Mouse (Mus musculus) liver, postnatal 0 days (tissue): Measurements from ENCODE around the gene Gm48551. TPM values are rescaled to one million over a fixed set of nuclear protein-coding genes. Genes with fewer than 3 reads are reported as not detected.
A peak's percentile ranks its signal among the peaks of the same experiment; 100 is the strongest.

Source experiments
- ATAC-seq: fragments of 200-750 bp; cut with Nextera tagmentation; 2 replicates; pipeline ENCODE4 v1.8.0; 2017; ENCODE audit warnings: mild to moderate bottlenecking, moderate library complexity
- DNase-seq: peaks from one replicate; pipeline ENCODE4 v3.0.0-alpha.2; 2016
- H3K27ac ChIP-seq: fragments of 300-500 bp; sonication (generic); 2 replicates; pipeline ENCODE4 v1.5.1; 2014; ENCODE audit warnings: antibody characterized with exemption, moderate library complexity, mild to moderate bottlenecking, low read depth
- H3K27me3 ChIP-seq: fragments of 300-500 bp; sonication (generic); 2 replicates; pipeline ENCODE4 v1.6.1; 2014; ENCODE audit warnings: low read length, control low read depth, mixed read lengths; ENCODE audit not compliant: insufficient read depth
- H3K36me3 ChIP-seq: fragments of 300-500 bp; sonication (generic); replicated peaks from 2 replicates; pipeline ENCODE4 v1.6.1; 2014; ENCODE audit warnings: mild to moderate bottlenecking, control low read depth, low read length, moderate library complexity, mixed read lengths; ENCODE audit not compliant: insufficient read depth
- H3K4me1 ChIP-seq: fragments of 300-500 bp; sonication (generic); 2 replicates; pipeline ENCODE4 v1.6.1; 2014; ENCODE audit warnings: antibody characterized with exemption, mild to moderate bottlenecking, control low read depth; ENCODE audit not compliant: insufficient read depth
- H3K4me2 ChIP-seq: fragments of 300-500 bp; sonication (generic); 2 replicates; pipeline ENCODE4 v1.6.1; 2014; ENCODE audit warnings: low read depth, mild to moderate bottlenecking, low read length, moderate library complexity, mixed read lengths
- H3K4me3 ChIP-seq: fragments of 300-500 bp; sonication (generic); 2 replicates; pipeline ENCODE4 v1.5.1; 2014; ENCODE audit warnings: low read depth, low read length
- H3K9ac ChIP-seq: fragments of 300-500 bp; sonication (generic); replicated peaks from 2 replicates; pipeline ENCODE4 v1.6.1; 2014; ENCODE audit warnings: mild to moderate bottlenecking, moderate library complexity
- H3K9me3 ChIP-seq: fragments of 300-500 bp; sonication (generic); 2 replicates; pipeline ENCODE4 v1.6.1; 2016; ENCODE audit warnings: mild to moderate bottlenecking, control low read depth, low read length, mixed read lengths
- CTCF ChIP-seq: sonication (generic); IDR thresholded peaks from 2 replicates; pipeline ENCODE4 v1.5.1; 2016; ENCODE audit warnings: antibody characterized with exemption, low read depth
- EP300 ChIP-seq: IDR thresholded peaks from 2 replicates; pipeline ENCODE4 v1.6.1; 2016; ENCODE audit warnings: antibody characterized with exemption, low read depth, mild to moderate bottlenecking
- WGBS: fragments of 180-500 bp; shearing (Covaris S2); extraction: QIAGEN DNeasy Blood & Tissue Kit; methylation state at CpG from one replicate; pipeline ENCODE4 v1.1.7; 2014; ENCODE audit not compliant: insufficient replicate concordance; 5-methylcytosine and 5-hydroxymethylcytosine counted together
- polyA plus RNA-seq: library from polyadenylated mRNA; unstranded; fragments of >200 nt; fragmentation: Nextera tagmentation; extraction: Ambion mirVana; gene quantifications from 2 replicates; pipeline ENCODE4 v1.2.1, GENCODE M21; 2015

Gm48551 gene
- polyA plus RNA-seq, 1 experiment from 2014 or later, result 0.70 TPM

GRCm38 (mm10) chr10:81408871-81409291 lies 24.6 kb downstream of the Gm48551 start:
- Histone ChIP-seq H3K9ac (no peak overlapping the region), H3K4me2 (peak overlapping the region; percentile 45; the same call in 1 of the 2 replicates), H3K27me3 (peaks cover 4% of the 10 kb centered on the region; the same call in 1 of the 2 replicates), H3K36me3 (peaks cover 13% of the 10 kb centered on the region; the same call in 1 of the 2 replicates), H3K4me3 (no peak overlapping the region), H3K27ac (peak overlapping the region; percentile 64), H3K9me3 (no peaks in the 10 kb centered on the region), H3K4me1 (peaks cover 67% of the 10 kb centered on the region)
- ATAC-seq (peak; percentile 76), DNase-seq (peak; percentile 92)
- TF ChIP-seq CTCF (peak; percentile 98), EP300 (peak; percentile 20; the same call in 1 of the 2 replicates)
- WGBS, result 8% methylated on average over 9 of the region's 9 CpGs

DNA sequence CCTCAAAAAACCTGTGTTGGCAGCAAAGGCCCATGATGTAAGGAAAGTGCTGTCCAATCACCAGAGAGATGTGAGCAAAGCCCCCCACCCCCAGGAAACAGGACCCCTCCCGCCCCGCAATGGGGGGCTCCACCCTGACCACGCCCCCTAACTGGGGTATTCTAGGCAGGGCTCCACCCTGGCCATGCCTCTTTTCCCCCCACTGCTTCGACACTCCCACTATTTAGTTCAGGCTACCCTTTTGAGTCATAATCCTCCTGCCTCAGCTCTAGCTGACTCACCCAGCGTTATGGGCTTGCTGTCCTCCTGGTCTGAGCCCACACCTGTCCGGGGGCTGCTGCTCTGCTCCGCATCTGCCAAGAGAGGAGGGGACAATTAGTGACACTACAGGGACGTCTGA lies 25.1 kb downstream of the Gm48551 start:
- Histone ChIP-seq H3K4me2 (no peak overlapping the region), H3K9ac (0 out of 2 replicates have a peak overlapping the region, but pooled peaks have one; percentile 1), H3K36me3 (peaks cover 10% of the 10 kb centered on the region; the same call in 1 of the 2 replicates), H3K4me1 (peaks cover 68% of the 10 kb centered on the region), H3K27me3 (peaks cover 4% of the 10 kb centered on the region; the same call in 1 of the 2 replicates), H3K9me3 (no peaks in the 10 kb centered on the region), H3K4me3 (no peak overlapping the region), H3K27ac (peak overlapping the region; percentile 64)
- 18% methylated on average over 8 of the region's 8 CpGs for WGBS
- DNase-seq (no peak), ATAC-seq (no peak)
- TF ChIP-seq CTCF (no peak), EP300 (no peak)

DNA sequence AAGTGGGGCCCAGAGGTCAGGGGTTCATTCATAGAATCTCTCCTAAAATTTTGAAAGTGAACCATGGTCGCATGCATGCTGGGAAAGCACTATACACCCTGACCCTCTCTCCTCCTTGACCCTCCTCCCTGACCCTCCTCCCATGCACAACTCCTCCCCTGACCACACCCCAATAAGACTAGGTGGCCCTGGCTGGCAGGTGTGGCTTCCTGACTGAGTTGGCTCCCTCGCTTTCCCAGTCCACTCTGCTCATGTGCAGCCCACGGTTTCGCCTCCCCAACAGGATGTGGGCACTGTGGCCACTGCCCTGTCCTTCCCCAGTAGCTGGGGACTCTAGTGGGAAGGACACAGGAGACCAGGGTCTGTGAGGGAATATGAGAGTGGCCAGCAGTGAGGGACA lies 26.1 kb downstream of the Gm48551 start:
- no peak for TF ChIP-seq EP300
- TF ChIP-seq CTCF, result no peak
- H3K4me1 ChIP-seq, result peaks cover 78% of the 10 kb centered on the region
- peaks cover 4% of the 10 kb centered on the region; the same call in 1 of the 2 replicates for H3K27me3 ChIP-seq
- H3K27ac ChIP-seq, result peak overlapping the region; percentile 64; the same call in 1 of the 2 replicates
- no peak overlapping the region for H3K4me2 ChIP-seq
- no peak overlapping the region for H3K9ac ChIP-seq
- no peak overlapping the region for H3K4me3 ChIP-seq
- ATAC-seq, result no peak
- 25% methylated on average over 4 of the region's 4 CpGs for WGBS
- H3K36me3 ChIP-seq, result peaks cover 6% of the 10 kb centered on the region; the same call in 1 of the 2 replicates
- no peak for DNase-seq
- H3K9me3 ChIP-seq, result no peaks in the 10 kb centered on the region

- H3K27me3 ChIP-seq, result peaks cover 4% of the 10 kb centered on the region; the same call in 1 of the 2 replicates
- 73% methylated on average over 9 of the region's 9 CpGs for WGBS
- peak overlapping the region; percentile 70 for H3K27ac ChIP-seq
- no peaks in the 10 kb centered on the region for H3K9me3 ChIP-seq
- ATAC-seq, result no peak
- peaks cover 78% of the 10 kb centered on the region for H3K4me1 ChIP-seq
- TF ChIP-seq EP300, result no peak
- H3K4me2 ChIP-seq, result no peak overlapping the region
- no peak overlapping the region for H3K9ac ChIP-seq
- DNase-seq, result no peak
- peaks cover 4% of the 10 kb centered on the region; the same call in 1 of the 2 replicates for H3K36me3 ChIP-seq
- no peak overlapping the region for H3K4me3 ChIP-seq
Observed at GRCm38 (mm10) chr10:81410981-81411380, 26.7 kb downstream of the Gm48551 start.

GRCm38 (mm10) chr10:81411471-81412400 lies 27.5 kb downstream of the Gm48551 start:
- Histone ChIP-seq H3K9ac (no peak overlapping the region), H3K27ac (peak overlapping the region; percentile 70), H3K9me3 (no peaks in the 10 kb centered on the region), H3K27me3 (peaks cover 4% of the 10 kb centered on the region; the same call in 1 of the 2 replicates), H3K4me3 (no peak overlapping the region), H3K4me1 (peaks cover 83% of the 10 kb centered on the region), H3K36me3 (peaks cover 4% of the 10 kb centered on the region; the same call in 1 of the 2 replicates), H3K4me2 (no peak overlapping the region)
- ATAC-seq (no peak), DNase-seq (no peak)
- no peak for TF ChIP-seq EP300
- no peak for TF ChIP-seq CTCF
- WGBS, result 66% methylated on average over 18 of the region's 18 CpGs
